Mouse (Mus musculus) small intestine, adult 2 months (tissue): Measurements from ENCODE around the gene Exoc3l2. TPM values are rescaled to one million over a fixed set of nuclear protein-coding genes. Genes with fewer than 3 reads are reported as not detected.
A peak's percentile ranks its signal among the peaks of the same experiment; 100 is the strongest.

Experiments used
- H3K27ac ChIP-seq: fragments of 200-500 bp; 2 replicates; pipeline ENCODE4 v1.5.1; 2012; ENCODE audit warnings: low read depth, low read length, control low read depth, inconsistent platforms; ENCODE audit not compliant: insufficient read depth
- H3K27me3 ChIP-seq: fragments of 200-500 bp; 2 replicates; pipeline ENCODE4 v1.6.1; 2012; ENCODE audit warnings: mild to moderate bottlenecking, moderate library complexity, low read length, inconsistent platforms; ENCODE audit not compliant: control insufficient read depth, insufficient read depth
- H3K36me3 ChIP-seq: fragments of 200-500 bp; 2 replicates; pipeline ENCODE4 v1.6.1; 2012; ENCODE audit warnings: mild to moderate bottlenecking, low read length, control low read depth, inconsistent platforms; ENCODE audit not compliant: control insufficient read depth, insufficient read depth
- H3K4me1 ChIP-seq: fragments of 200-500 bp; 2 replicates; pipeline ENCODE4 v1.6.1; 2012; ENCODE audit warnings: low read length, inconsistent platforms, mixed read lengths; ENCODE audit not compliant: control insufficient read depth, insufficient read depth, insufficient read length
- H3K4me3 ChIP-seq: fragments of 200-500 bp; 2 replicates; pipeline ENCODE4 v1.5.1; 2012; ENCODE audit warnings: low read depth, mild to moderate bottlenecking, control low read depth, inconsistent platforms, low read length, moderate library complexity
- CTCF ChIP-seq: fragments of 200-500 bp; IDR thresholded peaks from 2 replicates; pipeline ENCODE4 v1.5.1; 2012; ENCODE audit warnings: low read depth, mild to moderate bottlenecking, control low read depth, inconsistent platforms, low read length, moderate library complexity, mixed read lengths; ENCODE audit not compliant: insufficient replicate concordance, insufficient read length; ENCODE audit errors: extremely low read depth
- POLR2A ChIP-seq: fragments of 200-500 bp; IDR thresholded peaks from 2 replicates; pipeline ENCODE4 v1.6.1; 2012; ENCODE audit warnings: low read depth, mild to moderate bottlenecking, control low read depth, inconsistent platforms, low read length, moderate library complexity
- WGBS: fragments of 180-500 bp; shearing (Covaris S2); methylation state at CpG from one replicate; pipeline ENCODE4 v1.1.7; 2018; 5-methylcytosine and 5-hydroxymethylcytosine counted together
- polyA plus RNA-seq: library from polyadenylated mRNA; depleted of rRNA; stranded (reverse); fragments of >200 nt; gene quantifications from 2 replicates; pipeline ENCODE4 v1.2.3, GENCODE M21; 2012

Exoc3l2 gene
- polyA plus RNA-seq, 1 experiment, result 12.0 TPM

DNA sequence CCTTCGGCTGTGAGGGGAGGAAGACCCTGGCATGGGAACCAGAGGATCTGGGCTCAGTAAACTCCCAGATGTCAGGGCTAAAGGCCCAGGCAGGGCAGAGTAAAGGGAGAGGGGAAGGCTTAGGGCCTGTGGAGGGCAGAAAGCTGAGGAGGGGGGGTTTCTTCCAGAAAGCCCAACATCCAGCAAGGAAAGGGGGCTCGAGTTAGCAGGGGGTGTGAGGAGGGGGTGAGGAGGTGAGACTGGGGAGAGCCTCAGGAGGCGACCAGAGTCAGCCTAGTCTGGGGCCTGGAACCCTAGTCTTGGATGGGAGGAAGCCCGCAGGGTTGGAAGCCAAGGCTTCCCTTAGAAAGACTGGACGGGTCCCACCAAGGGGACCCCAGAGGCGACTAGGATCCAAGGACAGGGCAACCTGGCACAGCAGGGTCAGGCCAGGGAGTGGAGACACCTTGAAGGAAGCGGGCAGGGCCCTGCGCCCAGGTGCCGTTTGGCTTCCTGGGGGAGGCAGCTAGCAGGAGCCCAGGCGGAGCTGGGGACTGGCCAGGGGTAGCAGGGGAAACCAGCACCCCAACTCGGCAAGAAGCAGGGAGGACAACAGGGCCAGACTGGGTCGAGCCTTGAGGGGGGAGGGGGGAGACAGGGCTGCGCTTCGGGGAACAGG lies 5.6 kb upstream of the Exoc3l2 start:
- Histone ChIP-seq H3K27me3 (no peaks in the 10 kb centered on the region), H3K4me3 (peak overlapping the region; percentile 99), H3K36me3 (no peaks in the 10 kb centered on the region), H3K27ac (no peak overlapping the region), H3K4me1 (peaks cover 15% of the 10 kb centered on the region)
- TF ChIP-seq POLR2A, result no peak
- TF ChIP-seq CTCF, result no peak
- WGBS, result 12% methylated on average over 14 of the region's 14 CpGs

DNA sequence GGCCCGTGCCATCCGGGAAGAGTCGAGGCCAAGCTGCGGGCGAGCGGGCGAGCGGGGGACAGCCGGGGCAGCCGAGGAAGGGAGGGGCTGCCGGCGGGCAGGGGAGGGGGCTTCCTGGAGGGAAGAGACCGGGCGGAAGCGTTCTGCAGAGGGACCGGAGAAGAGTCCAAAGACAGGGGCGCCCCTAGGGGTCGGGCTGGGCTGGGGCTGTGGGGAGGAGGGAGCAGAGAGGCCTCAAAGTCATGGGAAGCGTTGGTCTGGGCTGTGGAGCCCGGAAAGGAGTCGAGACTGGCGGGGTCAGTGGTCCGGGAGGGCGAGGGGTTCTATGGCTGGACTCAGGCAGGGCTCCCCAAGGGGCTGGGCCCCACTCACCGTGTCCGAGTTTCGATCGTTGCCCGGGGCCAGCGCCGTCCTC lies 5.1 kb upstream of the Exoc3l2 start:
- TF ChIP-seq POLR2A (no peak; the same call in 1 of the 2 replicates), CTCF (peak; percentile 22; the same call in 1 of the 2 replicates)
- H3K4me3 ChIP-seq, result peak overlapping the region; percentile 99
- H3K27ac ChIP-seq, result no peak overlapping the region
- H3K36me3 ChIP-seq, result no peaks in the 10 kb centered on the region
- H3K4me1 ChIP-seq, result peaks cover 15% of the 10 kb centered on the region
- WGBS, result 2% methylated on average over 30 of the region's 31 CpGs
- no peaks in the 10 kb centered on the region for H3K27me3 ChIP-seq

DNA sequence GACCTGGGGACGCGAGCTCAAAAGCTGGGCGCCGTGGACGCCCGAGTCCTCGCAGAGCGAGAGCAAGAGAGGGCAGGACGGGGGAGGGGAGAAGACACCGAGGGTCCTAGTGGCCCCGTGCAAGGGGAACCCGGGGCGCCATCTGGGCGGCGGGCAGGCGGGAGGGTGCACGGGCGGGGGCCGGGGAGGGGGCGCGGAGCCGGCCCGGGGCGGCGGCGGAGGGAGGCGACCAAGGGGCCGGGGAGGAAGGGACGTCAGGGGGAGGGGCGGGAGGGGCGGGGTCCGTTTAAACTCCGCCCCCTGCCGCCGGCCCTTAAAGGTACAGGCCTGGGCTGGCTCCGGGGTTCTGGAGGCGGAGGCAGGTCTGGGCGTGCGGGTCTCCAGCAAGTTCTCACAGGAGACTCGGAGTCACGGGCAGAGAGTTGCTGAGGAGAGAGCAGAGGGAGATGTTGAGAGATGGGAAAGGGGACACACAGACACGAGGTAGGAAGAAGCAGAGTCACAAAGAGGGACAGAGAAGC lies 4.5 kb upstream of the Exoc3l2 start, which contains the start of gene Mark4:
Gene Mark4 (minus strand): TSS at position 231 of the 521 bp plus-strand sequence.
- Histone ChIP-seq H3K27me3 (no peaks in the 10 kb centered on the region), H3K4me3 (peak within 1 kb of the TSS; percentile 99), H3K27ac (peak within 1 kb of the TSS; percentile 14; the same call in 1 of the 2 replicates), H3K36me3 (no peaks in the 10 kb centered on the region), H3K4me1 (peaks cover 15% of the 10 kb centered on the region)
- 2% methylated on average over 37 of the region's 42 CpGs for WGBS
- 0 out of 2 replicates have a peak, but pooled peaks have one; percentile 3 for TF ChIP-seq CTCF
- peak; percentile 55; the same call in 1 of the 2 replicates for TF ChIP-seq POLR2A

DNA sequence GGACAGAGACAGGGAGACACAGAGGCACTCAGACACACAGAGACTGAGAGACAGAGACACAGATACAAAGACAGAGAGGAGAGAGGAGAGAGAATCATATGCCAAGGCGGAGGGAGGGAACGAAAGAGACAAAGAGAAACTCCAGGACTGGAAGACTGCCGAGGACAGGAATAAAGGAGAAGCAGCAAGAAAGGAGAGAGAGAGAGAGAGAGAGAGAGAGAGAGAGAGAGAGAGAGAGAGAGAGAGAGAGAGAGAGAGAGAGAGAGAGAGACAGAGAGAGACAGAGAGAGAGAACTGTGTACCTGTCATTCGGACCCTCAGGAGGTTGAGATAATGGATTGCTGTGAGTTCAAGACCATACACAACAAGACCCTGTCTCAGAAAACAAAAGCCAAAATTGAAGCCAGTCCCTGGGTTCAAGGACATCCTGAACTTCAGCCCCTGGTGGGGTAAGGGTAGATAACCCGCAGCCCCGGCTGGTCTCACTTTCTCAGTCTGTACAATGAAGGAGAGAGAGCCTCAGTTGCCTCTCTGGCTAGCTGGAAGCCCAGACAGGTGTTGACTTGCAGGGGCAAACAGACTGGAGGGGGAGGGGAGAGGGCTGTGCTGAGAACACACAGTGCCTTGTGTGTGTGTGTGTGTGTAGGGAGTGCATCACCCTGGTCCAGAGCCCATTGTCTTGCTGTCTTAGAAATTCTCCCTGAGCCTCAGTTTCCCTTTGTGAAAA lies 3.8 kb upstream of the Exoc3l2 start:
- 36% methylated on average over 6 of the region's 6 CpGs for WGBS
- H3K36me3 ChIP-seq, result no peaks in the 10 kb centered on the region
- peak overlapping the region; percentile 66 for H3K4me3 ChIP-seq
- no peak for TF ChIP-seq CTCF
- no peak for TF ChIP-seq POLR2A
- H3K27me3 ChIP-seq, result no peaks in the 10 kb centered on the region
- H3K27ac ChIP-seq, result peak overlapping the region; percentile 14; the same call in 1 of the 2 replicates
- H3K4me1 ChIP-seq, result peaks cover 15% of the 10 kb centered on the region

DNA sequence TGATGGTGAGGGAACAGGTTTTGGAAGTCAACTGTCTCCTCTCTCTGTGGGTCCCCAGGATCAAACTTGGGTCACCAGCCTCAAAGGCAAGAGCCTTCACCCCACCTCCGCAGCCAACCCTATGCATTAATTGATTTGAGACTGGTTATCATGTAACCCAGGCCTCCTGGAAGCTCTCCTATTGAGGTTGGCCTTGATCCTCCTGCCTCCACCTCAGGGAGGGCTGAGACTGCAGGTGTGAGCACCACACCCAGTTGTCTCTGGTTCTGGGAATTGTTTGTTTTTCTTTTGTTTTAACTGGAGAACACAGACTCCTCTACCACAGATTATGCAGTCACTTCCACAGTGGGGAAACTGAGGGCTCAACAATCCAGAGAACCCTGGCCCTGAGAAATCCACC lies 2.6 kb upstream of the Exoc3l2 start:
- Histone ChIP-seq H3K27ac (no peak overlapping the region), H3K4me1 (peaks cover 15% of the 10 kb centered on the region), H3K4me3 (no peak overlapping the region), H3K36me3 (no peaks in the 10 kb centered on the region), H3K27me3 (no peaks in the 10 kb centered on the region)
- 27% methylated on average over 1 of the region's 1 CpGs for WGBS
- no peak for TF ChIP-seq CTCF
- TF ChIP-seq POLR2A, result no peak

DNA sequence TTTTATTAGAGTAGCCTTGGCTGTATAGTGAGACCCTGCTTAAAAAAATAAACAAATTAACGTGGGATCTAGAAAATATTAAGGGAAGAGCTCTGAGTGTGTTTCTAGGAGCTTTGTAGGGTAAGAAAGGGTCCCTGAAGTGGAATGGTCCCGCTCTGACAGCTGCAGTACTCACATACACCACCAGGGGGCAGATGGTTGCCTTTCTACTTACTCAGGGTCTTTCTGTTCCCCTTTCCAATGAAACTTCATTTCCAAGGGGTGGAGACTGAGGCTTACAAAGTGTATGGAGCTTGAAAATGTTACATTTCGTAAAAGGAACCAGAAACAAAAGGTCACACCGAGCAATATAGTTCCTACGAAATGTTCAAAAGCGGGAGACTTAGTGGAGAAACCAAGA lies 1.6 kb upstream of the Exoc3l2 start:
- H3K4me3 ChIP-seq, result no peak overlapping the region
- H3K27ac ChIP-seq, result no peak overlapping the region
- H3K27me3 ChIP-seq, result no peaks in the 10 kb centered on the region
- H3K4me1 ChIP-seq, result peaks cover 15% of the 10 kb centered on the region
- WGBS, result 15% methylated on average over 6 of the region's 6 CpGs
- TF ChIP-seq CTCF (peak; percentile 71; the same call in 1 of the 2 replicates), POLR2A (no peak)
- no peaks in the 10 kb centered on the region for H3K36me3 ChIP-seq

DNA sequence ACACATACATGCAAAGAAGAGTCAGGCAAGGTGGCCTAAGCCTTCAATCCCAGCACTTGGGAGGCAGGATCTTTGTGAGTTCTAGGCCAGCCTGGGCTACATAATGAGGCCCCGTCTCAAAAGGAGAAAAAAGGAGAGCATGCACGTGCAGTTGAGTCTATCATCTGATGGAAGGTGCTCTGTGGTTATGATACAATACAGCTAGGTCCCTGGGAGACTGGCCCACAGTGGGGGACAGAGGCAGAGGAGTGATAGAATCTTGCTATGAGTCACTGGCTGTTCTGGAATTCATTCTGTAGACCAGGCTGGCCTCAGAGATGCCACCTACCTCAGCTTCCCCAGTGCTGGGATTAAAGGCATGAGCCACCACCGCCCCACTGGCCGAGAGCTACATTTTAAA lies 688 bp upstream of the Exoc3l2 start:
- no peak overlapping the region for H3K27ac ChIP-seq
- no peaks in the 10 kb centered on the region for H3K36me3 ChIP-seq
- H3K4me3 ChIP-seq, result no peak overlapping the region
- H3K27me3 ChIP-seq, result no peaks in the 10 kb centered on the region
- H3K4me1 ChIP-seq, result peaks cover 10% of the 10 kb centered on the region
- 74% methylated on average over 4 of the region's 4 CpGs for WGBS
- no peak for TF ChIP-seq CTCF
- TF ChIP-seq POLR2A, result no peak
